Mouse (Mus musculus): ENCODE data around the gene Prkar1b.
A peak's percentile ranks its signal among the peaks of the same experiment; 100 is the strongest.

Gene Prkar1b

DNA sequence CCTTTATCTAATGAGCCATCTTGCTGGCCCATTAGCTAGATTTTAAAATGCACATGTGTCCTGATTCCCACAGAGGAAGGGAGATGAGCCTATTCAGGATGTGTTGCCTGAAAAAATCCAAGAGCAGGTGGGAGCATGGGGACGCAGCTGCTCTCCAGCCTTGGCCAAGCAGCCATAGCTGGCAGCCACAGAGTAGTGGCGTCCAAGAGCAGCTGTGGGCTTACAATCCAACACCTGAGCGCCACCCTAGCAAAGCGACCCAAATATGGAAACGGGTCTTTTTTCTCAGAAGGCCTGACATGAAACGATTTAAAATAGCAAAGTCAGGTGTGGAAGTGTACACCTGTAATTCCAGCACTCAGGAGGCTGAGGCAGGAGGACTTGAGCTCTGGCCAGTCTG lies 145.2 kb downstream of the Prkar1b start:
- DNase-seq (ENCODE audit: low spot score), result no peak

- DNase-seq (ENCODE audit: low spot score), result no peak
These were observed 150.1 kb downstream of the Prkar1b start for GRCm38 (mm10) chr5:138999716-139000115.

GRCm38 (mm10) chr5:138997936-138998580 lies 151.7 kb downstream of the Prkar1b start:
- peak; percentile 61 for DNase-seq (ENCODE audit: low spot score)

DNA sequence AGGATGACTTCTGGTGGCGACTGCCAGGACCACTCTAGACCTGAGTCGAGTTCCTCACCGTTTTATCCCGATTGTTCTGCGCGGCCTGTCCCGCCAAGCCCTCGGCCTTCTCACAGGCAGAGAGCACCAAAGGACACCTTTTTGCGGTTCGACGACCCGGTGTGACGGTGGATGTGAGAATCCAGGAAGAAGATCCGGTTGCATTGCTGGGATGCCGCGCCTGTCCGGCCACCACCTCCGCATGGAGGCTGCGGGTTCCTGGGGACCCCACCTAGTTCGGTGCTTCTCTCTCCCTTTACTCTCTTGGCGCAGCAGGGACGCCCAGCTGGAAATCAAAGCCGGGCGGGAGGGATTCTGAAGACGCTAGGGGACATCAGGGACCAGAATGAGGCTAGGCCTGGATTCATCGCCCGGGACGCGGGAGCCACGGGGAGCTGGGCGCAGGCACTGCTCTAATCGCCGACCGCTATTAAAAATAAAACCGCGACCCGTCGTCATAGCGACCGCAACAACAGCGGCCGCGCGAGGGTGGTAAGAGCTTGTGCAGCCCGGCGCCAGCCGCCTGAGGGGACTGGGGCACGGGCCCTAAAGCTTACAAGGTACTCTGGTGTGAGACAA lies 152.5 kb downstream of the Prkar1b start, which contains the start of gene Pdgfa:
Pdgfa (minus strand) TSS at position 200 of the 618 bp plus-strand sequence.
- peak; percentile 66 for DNase-seq (ENCODE audit: low spot score)

DNA sequence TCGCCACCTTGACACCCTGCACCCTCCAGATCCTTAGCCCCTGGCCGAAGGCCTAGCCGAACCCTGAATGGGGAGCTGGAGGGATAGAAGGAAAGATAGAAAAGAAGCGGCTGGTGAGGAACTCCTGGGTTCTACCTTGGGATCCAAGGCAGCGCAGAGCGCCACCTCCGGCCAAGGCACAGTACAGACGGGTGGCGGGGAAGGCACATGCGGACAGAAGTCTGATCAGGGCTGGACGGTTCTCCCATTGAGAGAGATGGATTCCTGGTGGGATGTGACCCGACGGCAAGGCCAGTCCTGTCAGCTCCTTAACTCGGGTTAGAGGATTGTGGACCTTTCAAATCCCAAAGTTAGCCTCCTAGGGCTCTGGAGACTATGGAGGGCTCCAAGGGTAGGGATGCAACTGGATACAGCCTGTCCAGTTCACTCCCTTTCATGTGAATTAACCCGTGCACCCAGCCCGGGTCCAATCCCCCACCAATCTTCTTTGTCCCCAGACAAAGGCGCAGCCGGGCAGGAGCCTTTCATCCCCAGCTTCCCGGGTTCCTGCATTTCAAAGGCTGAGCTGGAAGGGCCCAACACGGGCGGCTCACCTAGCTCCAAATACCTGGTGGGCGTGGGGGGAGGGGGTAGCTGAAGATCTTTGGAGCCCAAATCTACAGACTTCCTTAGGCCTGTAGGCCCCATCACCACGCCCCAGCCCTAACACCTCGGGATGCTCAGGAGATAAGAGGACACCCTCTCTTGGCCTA lies 153.3 kb downstream of the Prkar1b start:
- DNase-seq (ENCODE audit: low spot score), result peak; percentile 36

- peak; percentile 91 for DNase-seq (ENCODE audit: low spot score)
These were observed 154.0 kb downstream of the Prkar1b start for GRCm38 (mm10) chr5:138995721-138996311.

DNA sequence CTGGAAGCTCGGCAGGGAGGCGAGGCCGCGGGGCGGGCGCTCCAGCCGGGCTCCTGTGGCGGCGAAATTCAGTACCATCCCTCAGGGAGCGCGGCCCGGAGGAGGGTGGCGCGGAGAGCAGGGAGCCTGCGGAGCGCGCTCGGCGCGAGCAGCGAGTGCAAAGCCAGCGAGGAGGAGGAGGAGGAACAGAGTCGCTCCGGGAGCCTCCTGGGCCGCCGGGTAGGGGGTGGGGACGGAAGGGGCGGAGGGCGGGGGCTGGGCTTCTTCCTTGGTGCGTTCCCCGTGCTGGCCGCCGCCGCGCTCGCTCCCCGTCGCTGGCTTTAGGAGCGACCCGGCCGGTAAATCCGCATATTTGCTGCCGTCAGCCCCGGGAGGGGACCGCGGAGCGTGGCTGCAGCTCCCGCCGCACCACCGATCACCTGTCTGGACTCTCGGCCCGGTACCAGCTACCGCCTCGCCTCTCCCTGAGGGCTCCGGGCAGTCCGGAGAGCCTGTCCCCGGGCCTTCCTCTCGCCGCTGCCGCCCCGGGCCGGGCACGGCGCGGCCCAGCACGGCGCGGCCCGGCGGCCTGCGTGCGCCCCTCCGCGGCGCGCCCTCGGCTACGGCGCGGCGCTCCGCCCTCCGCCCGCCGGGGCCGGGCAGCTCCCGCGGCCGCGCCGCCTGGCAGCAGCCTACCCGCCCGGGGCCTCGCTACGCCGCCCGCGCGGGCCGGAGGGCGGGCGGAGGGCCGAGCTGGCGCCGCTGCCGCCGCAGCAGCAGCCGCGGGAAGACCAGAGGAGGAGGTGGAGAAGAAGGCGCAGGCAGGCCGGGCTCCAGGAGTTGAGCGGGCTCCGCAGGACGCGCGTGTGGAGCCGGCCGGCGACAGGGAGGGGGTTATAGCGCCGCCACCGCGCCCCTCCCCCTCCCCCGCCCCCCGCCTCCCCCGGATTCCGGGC lies 154.7 kb downstream of the Prkar1b start:
- DNase-seq (ENCODE audit: low spot score), result peak; percentile 74

- DNase-seq (ENCODE audit: low spot score), result no peak
These were observed 155.6 kb downstream of the Prkar1b start for GRCm38 (mm10) chr5:138994108-138994785.

GRCm38 (mm10) chr5:138993371-138994107 lies 156.3 kb downstream of the Prkar1b start:
- no peak for DNase-seq (ENCODE audit: low spot score)

DNA sequence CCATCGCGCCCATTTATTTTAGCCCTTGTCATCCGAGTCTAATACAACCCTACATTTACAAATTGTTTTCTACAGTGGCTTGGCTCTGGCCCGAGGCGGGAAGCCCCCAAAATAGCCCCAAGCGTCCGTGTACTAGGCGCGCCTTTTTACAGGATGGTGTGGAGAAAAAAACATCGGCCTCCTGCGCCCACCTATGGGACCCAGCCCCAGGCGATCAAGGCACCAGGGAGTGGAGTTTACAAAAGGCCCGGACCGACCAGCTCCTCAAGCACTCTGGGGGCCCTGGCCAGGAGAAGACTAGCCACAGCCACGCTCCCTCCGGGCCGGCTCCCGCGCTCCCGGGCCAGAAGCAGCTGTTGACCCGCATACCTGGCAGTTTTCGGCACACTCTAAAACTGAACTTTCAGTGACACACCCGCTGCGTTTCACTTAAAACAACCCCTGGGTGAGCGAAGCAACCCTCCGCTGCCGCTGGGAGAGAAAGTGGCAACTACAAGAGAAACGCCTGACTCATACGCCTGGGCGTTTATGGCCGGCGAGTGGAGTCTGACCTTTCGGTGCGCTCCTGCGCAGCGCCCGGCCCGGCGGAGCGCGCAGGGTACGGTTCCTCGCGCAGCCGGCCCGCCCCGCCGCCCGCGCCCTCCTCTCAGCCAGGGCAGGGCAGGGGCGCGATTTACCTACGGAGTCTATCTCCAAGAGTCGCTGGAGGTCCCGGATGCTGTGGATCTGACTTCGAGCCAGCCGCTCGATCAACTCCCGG lies 157.0 kb downstream of the Prkar1b start:
- DNase-seq (ENCODE audit: low spot score), result no peak

GRCm38 (mm10) chr5:138991734-138992133 lies 158.1 kb downstream of the Prkar1b start:
- no peak for DNase-seq (ENCODE audit: low spot score)

GRCm38 (mm10) chr5:138990659-138991380 lies 159.0 kb downstream of the Prkar1b start:
- DNase-seq (ENCODE audit: low spot score), result peak; percentile 84

DNA sequence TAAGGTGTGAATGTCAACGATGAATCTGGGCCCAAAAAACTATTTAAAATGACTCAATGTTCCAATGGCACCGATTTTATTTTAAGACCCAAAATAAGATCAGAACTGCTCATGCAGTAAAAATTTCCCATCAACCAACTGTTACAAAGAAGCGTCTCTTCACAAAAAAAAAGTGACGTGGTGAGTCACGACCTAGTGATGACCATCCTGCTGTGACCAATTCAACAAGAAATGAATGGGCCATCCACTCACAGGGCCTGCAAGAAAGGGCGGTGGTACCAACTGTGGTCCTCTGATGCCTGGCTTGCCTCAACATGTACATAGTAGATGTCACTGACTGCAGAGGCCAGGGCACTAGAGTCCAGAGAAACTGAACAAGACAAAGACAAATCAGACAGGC lies 160.2 kb downstream of the Prkar1b start:
- no peak for DNase-seq (ENCODE audit: low spot score)

- peak; percentile 82 for DNase-seq (ENCODE audit: low spot score)
These were observed 161.0 kb downstream of the Prkar1b start for GRCm38 (mm10) chr5:138988764-138989163.

DNA sequence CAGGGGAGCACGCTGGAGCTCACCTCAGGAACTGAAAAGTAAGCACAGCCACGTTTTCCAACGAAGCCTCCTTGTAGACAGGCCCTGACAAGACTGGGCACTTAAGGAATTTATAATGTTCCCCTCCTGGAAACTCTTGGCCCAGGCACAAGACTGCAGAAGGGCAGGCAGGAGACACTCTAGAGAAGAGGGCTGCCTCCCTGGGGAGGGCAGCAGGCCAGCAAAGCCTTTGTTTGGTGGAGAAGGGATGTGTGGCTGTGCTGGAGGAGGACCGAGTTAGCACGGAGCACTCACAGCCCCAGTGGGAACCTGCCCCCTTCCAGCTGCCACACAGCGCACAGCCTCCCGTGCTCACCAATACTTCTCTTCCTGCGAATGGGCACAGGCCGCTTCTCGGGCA lies 161.8 kb downstream of the Prkar1b start:
- DNase-seq (ENCODE audit: low spot score), result no peak

DNA sequence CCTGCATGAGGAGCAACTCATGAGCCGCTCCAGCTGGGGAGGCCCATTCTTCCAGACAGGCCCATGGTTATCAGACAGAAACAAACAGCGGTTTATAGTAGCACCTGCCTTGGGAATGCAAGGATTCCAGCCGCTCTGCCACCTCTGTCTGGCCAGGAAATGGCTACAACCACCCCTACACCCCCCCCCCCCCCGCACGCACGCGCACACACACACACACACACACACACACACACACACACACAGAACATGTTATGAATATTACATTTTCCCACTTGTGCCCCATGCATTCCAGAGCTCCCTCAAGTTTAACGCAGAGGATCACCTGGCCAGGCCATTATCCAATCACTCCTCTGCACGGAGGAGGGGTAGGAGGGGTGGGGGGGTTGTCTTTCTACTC lies 167.9 kb downstream of the Prkar1b start:
- no peak for DNase-seq (ENCODE audit: low spot score)

DNA sequence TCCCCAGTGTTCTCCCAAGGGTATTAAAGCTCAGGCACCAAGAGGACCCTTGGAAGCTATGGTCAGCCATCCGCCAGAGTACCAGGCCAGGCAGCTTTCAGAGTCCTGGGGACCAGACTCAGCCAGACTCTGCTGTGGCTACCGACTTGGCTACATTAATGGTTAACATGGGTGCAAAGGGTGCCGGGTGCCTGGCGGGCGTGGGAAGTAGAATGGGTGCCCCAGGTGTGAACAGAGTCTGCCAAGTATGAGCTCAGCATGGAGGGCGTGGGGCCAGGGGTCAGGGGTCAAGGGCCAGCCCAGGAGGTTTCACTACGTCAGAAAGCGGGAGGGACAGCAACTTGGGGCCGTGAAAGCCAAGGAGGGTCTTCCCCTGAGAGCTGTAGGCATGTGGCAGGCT lies 169.2 kb downstream of the Prkar1b start:
- no peak for DNase-seq (ENCODE audit: low spot score)

- no peak for DNase-seq (ENCODE audit: low spot score)
These were observed 170.0 kb downstream of the Prkar1b start for GRCm38 (mm10) chr5:138979840-138980239.

GRCm38 (mm10) chr5:138977759-138978158 lies 172.0 kb downstream of the Prkar1b start:
- DNase-seq (ENCODE audit: low spot score), result no peak

Data from lung, postnatal 25 days (tissue).